Mouse (Mus musculus) cortical plate, adult 2 months (tissue): ENCODE measurements around the gene Vmn2r19. TPM values are rescaled to one million over a fixed set of nuclear protein-coding genes. Genes with fewer than 3 reads are reported as not detected.

ENCODE experiments used
- H3K27ac ChIP-seq: fragments of 200-500 bp; 2 replicates; pipeline ENCODE4 v1.5.1; 2012; ENCODE audit warnings: low read length, control low read depth, inconsistent platforms; ENCODE audit not compliant: insufficient read depth
- H3K4me1 ChIP-seq: fragments of 200-500 bp; 2 replicates; pipeline ENCODE4 v1.6.1; 2011; ENCODE audit warnings: low read length; ENCODE audit not compliant: control insufficient read depth, insufficient read depth
- H3K4me3 ChIP-seq: fragments of 200-500 bp; 2 replicates; pipeline ENCODE4 v1.5.1; 2011; ENCODE audit warnings: mild to moderate bottlenecking, low read length, control low read depth; ENCODE audit not compliant: insufficient read depth
- CTCF ChIP-seq: fragments of 200-500 bp; IDR thresholded peaks from 2 replicates; pipeline ENCODE4 v1.5.1; 2011; ENCODE audit warnings: mild to moderate bottlenecking, control low read depth, low read length; ENCODE audit not compliant: insufficient read depth; ENCODE audit errors: extremely low read depth
- POLR2A ChIP-seq: fragments of 200-500 bp; IDR thresholded peaks from 2 replicates; pipeline ENCODE4 v1.6.1; 2011; ENCODE audit warnings: mild to moderate bottlenecking, low read length, control low read depth; ENCODE audit not compliant: insufficient read depth; ENCODE audit errors: extremely low read depth
- polyA plus RNA-seq: library from polyadenylated mRNA; depleted of rRNA; stranded (reverse); fragments of >200 nt; gene quantifications from 2 replicates; pipeline ENCODE4 v1.2.3, GENCODE M21; 2012; rRNA removed

Vmn2r19 gene
- polyA plus RNA-seq: not detected in 2 replicates

- Histone ChIP-seq H3K4me1 (no peaks in the 10 kb centered on the region), H3K4me3 (no peak within 1 kb of the TSS), H3K27ac (no peak within 1 kb of the TSS)
- no peak for TF ChIP-seq CTCF
- TF ChIP-seq POLR2A: no peak
These were observed at the start of gene Vmn2r19 for GRCm38 (mm10) chr6:123308033-123308432. Vmn2r19 (plus strand) TSS chr6:123308333.

- TF ChIP-seq POLR2A (no peak), CTCF (no peak)
- Histone ChIP-seq H3K4me1 (no peaks in the 10 kb centered on the region), H3K27ac (no peak overlapping the region), H3K4me3 (no peak overlapping the region)
These were observed 49.2 kb upstream of the Vmn2r19 start for GRCm38 (mm10) chr6:123258946-123259345.

GRCm38 (mm10) chr6:123259889-123260603, 48.1 kb upstream of the Vmn2r19 start:
- no peak overlapping the region for H3K4me3 ChIP-seq
- no peaks in the 10 kb centered on the region for H3K4me1 ChIP-seq
- TF ChIP-seq CTCF: no peak
- no peak overlapping the region for H3K27ac ChIP-seq

- Histone ChIP-seq H3K4me1 (no peaks in the 10 kb centered on the region), H3K27ac (no peak overlapping the region), H3K4me3 (no peak overlapping the region)
- TF ChIP-seq POLR2A (no peak), CTCF (no peak)
These were observed 47.3 kb upstream of the Vmn2r19 start for GRCm38 (mm10) chr6:123260868-123261267.

- no peak within 1 kb of the TSS for H3K4me3 ChIP-seq
- H3K4me1 ChIP-seq: no peaks in the 10 kb centered on the region
- H3K27ac ChIP-seq: no peak within 1 kb of the TSS
- TF ChIP-seq POLR2A: no peak
- no peak for TF ChIP-seq CTCF
These were observed 46.5 kb upstream of the Vmn2r19 start, which contains the start of gene Clec4d for GRCm38 (mm10) chr6:123261555-123262161. Clec4d (plus strand) TSS chr6:123262111.

GRCm38 (mm10) chr6:123264194-123264593, 43.9 kb upstream of the Vmn2r19 start:
- no peak overlapping the region for H3K4me3 ChIP-seq
- H3K27ac ChIP-seq: no peak overlapping the region
- no peaks in the 10 kb centered on the region for H3K4me1 ChIP-seq
- TF ChIP-seq POLR2A: no peak
- TF ChIP-seq CTCF: no peak

GRCm38 (mm10) chr6:123265809-123266208, 42.3 kb upstream of the Vmn2r19 start:
- H3K27ac ChIP-seq: no peak overlapping the region
- TF ChIP-seq POLR2A (no peak), CTCF (no peak)

GRCm38 (mm10) chr6:123266945-123267344, 41.2 kb upstream of the Vmn2r19 start:
- H3K4me3 ChIP-seq: no peak overlapping the region

More at GRCm38 (mm10) chr6:123265809-123266208, 42.3 kb upstream of the Vmn2r19 start:
- H3K4me1 ChIP-seq: no peaks in the 10 kb centered on the region
- no peak overlapping the region for H3K4me3 ChIP-seq

GRCm38 (mm10) chr6:123279443-123279842, 28.7 kb upstream of the Vmn2r19 start:
- Histone ChIP-seq H3K4me1 (no peaks in the 10 kb centered on the region), H3K4me3 (no peak overlapping the region), H3K27ac (no peak overlapping the region)
- TF ChIP-seq POLR2A (no peak), CTCF (no peak)

More at GRCm38 (mm10) chr6:123266945-123267344, 41.2 kb upstream of the Vmn2r19 start:
- H3K27ac ChIP-seq: no peak overlapping the region
- no peaks in the 10 kb centered on the region for H3K4me1 ChIP-seq
- TF ChIP-seq CTCF (no peak), POLR2A (no peak)

- Histone ChIP-seq H3K27ac (no peak overlapping the region), H3K4me1 (no peaks in the 10 kb centered on the region), H3K4me3 (no peak overlapping the region)
- TF ChIP-seq POLR2A (no peak), CTCF (no peak)
These were observed 21.8 kb upstream of the Vmn2r19 start for GRCm38 (mm10) chr6:123286311-123286710.
